Mouse (Mus musculus): ENCODE results near the gene Asb6.

The Asb6 gene

DNA sequence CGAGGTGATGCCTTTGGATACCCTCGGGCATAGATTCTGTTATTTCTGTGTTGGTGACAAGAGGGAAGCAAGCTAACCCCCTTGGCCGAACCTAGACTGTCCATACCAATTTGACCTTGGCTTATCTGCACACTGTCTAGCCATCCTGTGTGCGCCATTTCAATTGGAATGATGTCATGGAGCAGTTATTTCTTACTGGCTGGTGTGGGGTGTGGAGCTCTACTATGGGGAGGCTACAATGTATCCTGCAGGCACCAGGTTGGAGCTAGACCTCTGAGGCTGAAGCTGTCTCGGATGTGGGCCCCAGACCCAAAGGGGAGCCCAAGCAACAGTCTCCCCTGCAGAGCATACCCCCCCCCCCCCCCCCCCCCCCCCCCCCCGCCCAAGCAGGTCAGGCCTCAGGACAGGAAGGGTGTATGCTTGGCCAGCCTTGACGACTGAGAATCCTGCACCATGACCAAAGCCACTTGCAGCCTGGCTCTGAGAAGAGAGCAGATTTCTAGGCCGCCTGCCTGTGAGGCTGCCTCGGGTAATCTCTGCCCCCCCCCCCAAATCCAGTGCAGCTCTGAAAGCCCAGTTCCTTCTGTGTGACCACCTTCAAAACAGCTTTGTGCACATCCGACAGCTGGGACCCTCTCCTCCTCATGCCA is 4.4 kb upstream of the Asb6 start, which contains the start of gene Prrx2:
TSS of gene Prrx2 (plus strand) at position 600 of the 650 bp plus-strand sequence.
- in situ Hi-C loops (cut with MboI, MseI): no loop called here

DNA sequence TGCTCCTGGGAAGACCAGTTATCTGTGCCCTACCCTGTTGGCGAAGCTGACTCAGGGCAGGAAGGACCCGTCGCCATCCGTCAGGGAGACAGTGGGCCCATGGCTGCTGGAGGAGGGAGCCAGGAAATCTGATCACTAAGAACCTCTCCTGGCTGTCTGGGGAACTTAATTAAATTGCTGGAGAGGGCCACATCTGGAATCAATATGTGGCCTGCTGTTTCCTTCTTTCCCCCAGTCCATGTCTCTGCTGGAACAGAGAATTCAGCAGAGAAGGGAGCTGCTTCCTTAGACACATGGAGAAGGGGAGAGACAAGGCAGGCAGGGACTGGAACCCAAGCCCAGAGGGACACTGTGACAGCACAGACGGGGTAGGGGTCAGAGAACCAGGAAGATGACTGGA is 3.5 kb upstream of the Asb6 start:
- in situ Hi-C loops (cut with MboI, MseI): no loop called here

DNA sequence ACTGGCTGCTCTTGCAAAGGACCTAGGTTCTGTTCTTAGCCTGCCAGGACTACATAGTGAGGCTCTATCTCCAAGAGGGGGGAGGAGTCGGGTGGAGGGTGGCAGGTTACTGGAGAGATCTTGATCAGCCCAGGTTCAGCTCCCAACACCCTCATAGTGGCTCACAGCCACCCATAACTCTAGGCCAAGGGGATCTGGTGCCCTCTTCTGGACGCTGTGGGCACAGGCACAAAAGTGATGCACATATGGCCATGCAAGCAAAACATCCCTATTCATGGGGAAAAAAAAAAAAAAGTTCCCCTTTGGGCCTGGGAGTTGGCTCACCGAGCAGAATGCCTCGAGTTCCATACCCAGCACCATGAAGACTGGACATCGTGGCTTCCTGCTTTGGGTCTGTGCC is 818 bp downstream of the Asb6 start:
- in situ Hi-C loops (cut with MboI, MseI): loop anchor here (5.0 kb wide), 1 partner anchor 108 kb away; no protein-coding TSS in a partner anchor

DNA sequence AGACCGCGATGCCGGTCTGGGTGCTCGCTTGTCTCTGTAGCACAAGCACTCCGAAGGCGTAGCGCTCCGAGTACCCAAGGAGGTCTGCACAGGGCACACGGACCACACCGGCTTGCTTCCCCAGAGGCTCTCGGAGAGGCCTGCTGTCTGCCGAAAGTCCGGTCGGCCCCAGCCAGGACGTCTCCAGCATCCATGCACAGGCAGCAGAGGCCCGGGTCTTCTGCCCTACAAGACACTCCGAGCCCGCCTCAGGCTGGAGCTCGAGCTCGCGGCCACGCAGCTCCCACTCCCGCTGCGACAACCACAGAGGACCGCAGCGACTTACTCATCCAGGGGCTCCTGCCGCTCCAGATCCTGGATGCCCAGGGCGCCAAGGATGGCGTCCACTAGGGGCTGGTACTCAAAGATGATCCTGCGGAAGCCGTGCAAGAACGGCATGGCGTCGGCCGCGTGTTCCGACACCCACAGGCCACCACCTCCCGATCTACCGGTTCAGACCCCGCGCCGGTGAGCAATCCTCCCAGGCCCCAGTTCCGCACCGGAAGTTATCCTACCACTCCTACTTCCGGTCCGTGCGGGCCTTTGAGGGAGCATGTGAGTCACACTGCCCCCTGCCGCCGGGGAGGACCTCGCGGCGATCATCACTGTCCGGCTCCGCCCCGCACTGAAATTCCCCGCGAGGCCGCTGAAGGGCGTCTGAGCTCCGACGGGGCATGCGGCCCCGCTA is 2.2 kb downstream of the Asb6 start:
- in situ Hi-C loops (cut with MboI, MseI): loop anchor here (5.0 kb wide), 1 partner anchor 109 kb away; no protein-coding TSS in a partner anchor

DNA sequence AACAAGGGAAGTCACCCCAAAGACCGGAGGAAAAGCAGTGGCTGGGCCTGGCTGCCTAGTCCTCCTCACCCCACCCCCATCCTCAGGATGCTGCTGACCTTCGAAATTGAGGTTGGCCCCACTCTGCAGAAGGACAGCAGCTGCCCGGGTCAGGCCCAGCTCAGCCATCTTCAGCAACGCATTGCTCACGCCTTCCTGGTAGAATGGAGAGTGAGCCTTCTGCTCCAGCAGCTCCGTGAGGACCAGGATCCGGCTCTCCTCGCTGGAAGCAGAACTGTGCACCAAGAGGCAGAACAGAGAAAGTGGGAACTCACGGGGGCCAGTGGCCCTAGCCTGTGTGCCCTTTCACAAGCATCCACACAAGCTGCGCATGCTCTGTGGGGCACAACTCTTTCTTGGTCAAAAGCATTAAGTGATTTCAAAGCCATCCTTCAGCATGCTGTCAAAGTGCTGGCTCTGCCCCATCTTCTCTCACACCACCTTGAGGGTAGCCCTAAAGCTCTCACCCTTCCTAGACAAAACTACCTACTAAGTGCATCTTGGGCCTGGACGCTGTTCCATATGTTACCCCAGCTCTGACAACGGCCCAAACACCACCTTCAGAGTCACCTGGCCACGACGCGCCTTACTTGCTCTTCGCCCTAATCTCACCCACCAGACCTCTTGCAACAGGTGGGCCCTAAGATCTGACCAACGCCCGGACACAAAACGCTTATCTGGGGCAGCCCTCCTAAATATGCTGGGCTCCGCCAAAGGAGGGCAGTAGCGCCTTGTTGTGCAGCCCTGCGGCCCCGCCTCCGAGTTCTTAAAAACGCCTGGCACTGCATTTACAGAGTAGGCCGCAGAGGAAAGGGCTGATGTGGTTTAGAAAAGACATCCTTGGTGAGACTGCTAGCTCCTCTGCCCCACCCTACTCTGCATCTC is 3.0 kb downstream of the Asb6 start:
- in situ Hi-C loops (cut with MboI, MseI): loop anchor here (5.0 kb wide), 1 partner anchor 110 kb away; no protein-coding TSS in a partner anchor

- in situ Hi-C loops (cut with MboI, MseI): no loop called here
Measured at GRCm38 (mm10) chr2:30823385-30824153, 6.6 kb downstream of the Asb6 start.

GRCm38 (mm10) chr2:30822460-30822859 is 7.7 kb downstream of the Asb6 start:
- in situ Hi-C loops (cut with MboI, MseI): no loop called here

- in situ Hi-C loops (cut with MboI, MseI): no loop called here
Measured at GRCm38 (mm10) chr2:30821073-30821472, 9.1 kb downstream of the Asb6 start.

DNA sequence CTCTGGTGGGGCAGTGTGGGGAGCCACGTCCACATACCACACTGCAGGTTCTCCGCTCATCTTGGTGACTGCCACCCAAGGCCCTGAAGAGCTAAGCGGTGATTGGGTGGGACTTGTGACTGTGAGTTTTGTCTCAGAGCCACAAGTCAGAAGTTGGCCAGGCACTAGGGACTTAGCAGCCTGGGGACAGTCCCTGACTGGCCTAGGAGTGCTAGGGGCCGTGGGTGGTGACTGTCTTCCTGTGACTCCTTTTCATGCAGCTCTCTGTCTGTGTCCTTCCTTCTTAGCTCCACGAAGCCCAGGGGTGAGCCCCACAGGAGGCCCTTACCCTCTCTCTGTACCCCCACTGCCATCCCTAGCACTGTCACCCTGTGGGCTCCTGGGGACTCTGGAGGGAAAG is 10.3 kb downstream of the Asb6 start:
- in situ Hi-C loops (cut with MboI, MseI): no loop called here

- in situ Hi-C loops (cut with MboI, MseI): no loop called here
Measured at GRCm38 (mm10) chr2:30816383-30816782, 13.8 kb downstream of the Asb6 start.

DNA sequence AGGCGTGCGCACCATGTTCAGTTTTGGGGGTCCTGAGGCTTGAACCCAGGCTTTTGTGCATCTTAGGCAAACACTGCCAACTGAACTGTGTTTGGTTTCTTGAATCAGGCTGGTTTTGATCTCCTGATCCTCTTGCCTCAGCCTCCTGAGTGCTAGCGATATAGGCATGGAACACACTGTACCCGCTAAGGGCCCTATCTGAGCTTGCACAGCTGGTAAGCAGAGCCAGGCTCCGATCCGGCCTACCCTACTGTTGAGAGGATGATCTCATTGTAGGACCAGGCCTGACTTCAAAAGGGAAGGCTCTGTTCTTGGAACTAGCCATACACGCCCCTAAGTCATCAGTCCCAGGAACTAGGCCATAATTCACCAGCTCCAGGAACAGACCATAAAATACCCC is 19.6 kb downstream of the Asb6 start:
- in situ Hi-C loops (cut with MboI, MseI): no loop called here

DNA sequence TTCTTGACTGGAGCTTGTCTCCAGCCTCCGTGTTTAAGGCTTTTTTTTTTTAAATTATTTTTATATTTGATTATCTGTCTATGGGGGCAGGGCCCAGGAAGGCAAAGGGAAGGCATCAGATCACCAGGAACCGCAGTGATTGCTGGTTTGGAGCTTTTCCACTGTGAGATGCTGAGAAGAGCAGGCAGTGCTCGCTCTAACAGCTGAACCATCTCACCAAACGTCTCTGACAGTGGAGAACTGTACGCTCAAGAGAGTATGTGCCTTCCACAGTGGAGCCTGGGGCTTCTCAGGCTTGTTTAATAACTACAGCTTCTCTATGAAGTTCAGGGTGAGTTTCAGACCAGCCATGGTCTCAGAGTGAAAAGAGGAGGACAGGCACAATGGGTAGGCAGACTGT is 20.6 kb downstream of the Asb6 start:
- in situ Hi-C loops (cut with MboI, MseI): no loop called here

DNA sequence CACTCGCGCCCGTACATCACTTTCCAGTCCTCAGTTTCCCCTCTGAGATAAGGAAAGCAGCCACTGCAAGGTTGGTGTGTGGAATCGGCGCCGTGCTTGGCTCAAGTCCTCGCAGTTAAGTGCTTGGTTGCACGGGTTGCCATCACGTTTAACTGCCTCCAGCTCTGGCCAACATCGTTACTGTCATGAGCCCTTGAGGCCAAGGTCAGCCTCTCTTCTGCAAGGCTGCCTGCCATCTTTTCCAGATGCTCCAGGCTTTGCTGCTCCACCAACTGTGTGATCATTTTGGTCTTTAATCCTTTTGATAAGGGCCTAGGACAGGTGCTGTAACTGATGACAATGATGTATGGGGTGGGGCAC is 21.9 kb downstream of the Asb6 start:
- in situ Hi-C loops (cut with MboI, MseI): no loop called here

- in situ Hi-C loops (cut with MboI, MseI): no loop called here
Measured at GRCm38 (mm10) chr2:30807648-30808295, 22.4 kb downstream of the Asb6 start, which contains the start of gene Ntmt1. Gene Ntmt1, plus strand, starts transcription at chr2:30807826.

GRCm38 (mm10) chr2:30807147-30807647 is 22.9 kb downstream of the Asb6 start:
- in situ Hi-C loops (cut with MboI, MseI): no loop called here

- in situ Hi-C loops (cut with MboI, MseI): no loop called here
Measured at GRCm38 (mm10) chr2:30805983-30806382, 24.1 kb downstream of the Asb6 start.

- in situ Hi-C loops (cut with MboI, MseI): no loop called here
Measured at GRCm38 (mm10) chr2:30803604-30804003, 26.5 kb downstream of the Asb6 start, which contains the start of gene 1700001O22Rik. Gene 1700001O22Rik, minus strand, starts transcription at chr2:30803661.

- in situ Hi-C loops (cut with MboI, MseI): no loop called here
Measured at GRCm38 (mm10) chr2:30801067-30801852, 28.9 kb downstream of the Asb6 start.

- in situ Hi-C loops (cut with MboI, MseI): no loop called here
Measured at GRCm38 (mm10) chr2:30800671-30801066, 29.5 kb downstream of the Asb6 start.

DNA sequence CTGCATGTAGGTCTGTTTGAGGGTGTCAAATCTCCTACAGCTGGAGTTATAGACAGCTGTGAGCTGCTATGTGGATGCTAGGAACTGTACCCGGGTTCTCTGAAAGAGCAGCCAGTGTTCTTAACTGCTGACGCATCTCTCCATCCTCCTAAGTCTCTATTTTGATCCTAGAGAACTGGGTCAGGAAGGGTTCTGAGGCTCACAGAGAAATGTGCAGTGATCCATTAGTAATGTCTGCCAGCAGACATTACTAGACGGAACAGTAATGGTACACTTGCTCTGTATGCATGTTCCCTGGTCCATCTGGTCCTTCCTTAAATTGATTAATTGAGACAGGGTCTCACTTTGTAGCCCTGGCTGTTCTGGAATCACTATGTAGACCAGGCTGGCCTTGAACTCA is 30.7 kb downstream of the Asb6 start:
- in situ Hi-C loops (cut with MboI, MseI): no loop called here

Measured in T-helper 2 cell (primary cell).